Mouse (Mus musculus) liver, embryonic 13.5 days (tissue): ENCODE data around the gene Nrxn2. TPM values are rescaled to one million over a fixed set of nuclear protein-coding genes. Genes with fewer than 3 reads are reported as not detected.
A peak's percentile ranks its signal among the peaks of the same experiment; 100 is the strongest.

Experiments used
- ATAC-seq: fragments of 200-750 bp; cut with Nextera tagmentation; 2 replicates; pipeline ENCODE4 v1.8.0; 2017; ENCODE audit warnings: low read depth, mild to moderate bottlenecking, moderate number of reproducible peaks, moderate library complexity
- DNase-seq: peaks from one replicate; pipeline ENCODE4 v3.0.0; 2022
- H3K27ac ChIP-seq: fragments of 300-500 bp; sonication (generic); 2 replicates; pipeline ENCODE4 v1.5.1; 2015; ENCODE audit warnings: moderate library complexity, mild to moderate bottlenecking, inconsistent platforms
- H3K27me3 ChIP-seq: fragments of 300-500 bp; sonication (generic); 2 replicates; pipeline ENCODE4 v1.6.1; 2015; ENCODE audit warnings: mild to moderate bottlenecking, inconsistent platforms
- H3K36me3 ChIP-seq: fragments of 300-500 bp; sonication (generic); 2 replicates; pipeline ENCODE4 v1.6.1; 2015; ENCODE audit warnings: mild to moderate bottlenecking, inconsistent platforms
- H3K4me1 ChIP-seq: fragments of 300-500 bp; sonication (generic); replicated peaks from 2 replicates; pipeline ENCODE4 v1.6.1; 2015; ENCODE audit warnings: inconsistent platforms
- H3K4me2 ChIP-seq: fragments of 300-500 bp; sonication (generic); 2 replicates; pipeline ENCODE4 v1.6.1; 2015; ENCODE audit warnings: inconsistent platforms, mild to moderate bottlenecking, moderate library complexity
- H3K4me3 ChIP-seq: fragments of 300-500 bp; sonication (generic); replicated peaks from 2 replicates; pipeline ENCODE4 v1.5.1; 2015; ENCODE audit warnings: mild to moderate bottlenecking, inconsistent platforms
- H3K9ac ChIP-seq: fragments of 300-500 bp; sonication (generic); 2 replicates; pipeline ENCODE4 v1.6.1; 2015; ENCODE audit warnings: mild to moderate bottlenecking, inconsistent platforms
- H3K9me3 ChIP-seq: fragments of 300-500 bp; sonication (generic); replicated peaks from 2 replicates; pipeline ENCODE4 v1.6.1; 2016; ENCODE audit warnings: inconsistent platforms
- WGBS: fragments of 180-500 bp; shearing (Covaris S2); methylation state at CpG from one replicate; pipeline ENCODE4 v1.1.7; 2015; ENCODE audit not compliant: insufficient replicate concordance; 5-methylcytosine and 5-hydroxymethylcytosine counted together
- polyA plus RNA-seq: library from polyadenylated mRNA; unstranded; fragments of >200 nt; fragmentation: Nextera tagmentation; extraction: Ambion mirVana; gene quantifications from 2 replicates; pipeline ENCODE4 v1.2.1, GENCODE M21; 2015

Nrxn2 gene
- polyA plus RNA-seq, 1 experiment from 2014 or later: 0.54 TPM

GRCm38 (mm10) chr19:6405433-6405832, 13.1 kb upstream of the Nrxn2 start:
- ATAC-seq (no peak), DNase-seq (no peak)
- 65% methylated on average over 10 of the region's 10 CpGs for WGBS
- H3K4me1 ChIP-seq: peaks cover 37% of the 10 kb centered on the region
- H3K27me3 ChIP-seq: peaks cover 23% of the 10 kb centered on the region
- peaks cover 16% of the 10 kb centered on the region for H3K36me3 ChIP-seq
- H3K9ac ChIP-seq: no peak overlapping the region
- H3K4me2 ChIP-seq: no peak overlapping the region
- H3K27ac ChIP-seq: no peak overlapping the region
- no peak overlapping the region for H3K4me3 ChIP-seq
- no peaks in the 10 kb centered on the region for H3K9me3 ChIP-seq

- H3K9me3 ChIP-seq: no peaks in the 10 kb centered on the region
- DNase-seq: no peak
- peaks cover 7% of the 10 kb centered on the region for H3K27me3 ChIP-seq
- H3K4me2 ChIP-seq: no peak overlapping the region
- H3K9ac ChIP-seq: no peak overlapping the region
- WGBS: 77% methylated on average over 8 of the region's 8 CpGs
- no peak overlapping the region for H3K27ac ChIP-seq
- H3K36me3 ChIP-seq: peaks cover 19% of the 10 kb centered on the region
- H3K4me1 ChIP-seq: peaks cover 21% of the 10 kb centered on the region
- no peak overlapping the region for H3K4me3 ChIP-seq
- ATAC-seq: no peak
These were observed 11.4 kb upstream of the Nrxn2 start for GRCm38 (mm10) chr19:6407109-6407508.

DNA sequence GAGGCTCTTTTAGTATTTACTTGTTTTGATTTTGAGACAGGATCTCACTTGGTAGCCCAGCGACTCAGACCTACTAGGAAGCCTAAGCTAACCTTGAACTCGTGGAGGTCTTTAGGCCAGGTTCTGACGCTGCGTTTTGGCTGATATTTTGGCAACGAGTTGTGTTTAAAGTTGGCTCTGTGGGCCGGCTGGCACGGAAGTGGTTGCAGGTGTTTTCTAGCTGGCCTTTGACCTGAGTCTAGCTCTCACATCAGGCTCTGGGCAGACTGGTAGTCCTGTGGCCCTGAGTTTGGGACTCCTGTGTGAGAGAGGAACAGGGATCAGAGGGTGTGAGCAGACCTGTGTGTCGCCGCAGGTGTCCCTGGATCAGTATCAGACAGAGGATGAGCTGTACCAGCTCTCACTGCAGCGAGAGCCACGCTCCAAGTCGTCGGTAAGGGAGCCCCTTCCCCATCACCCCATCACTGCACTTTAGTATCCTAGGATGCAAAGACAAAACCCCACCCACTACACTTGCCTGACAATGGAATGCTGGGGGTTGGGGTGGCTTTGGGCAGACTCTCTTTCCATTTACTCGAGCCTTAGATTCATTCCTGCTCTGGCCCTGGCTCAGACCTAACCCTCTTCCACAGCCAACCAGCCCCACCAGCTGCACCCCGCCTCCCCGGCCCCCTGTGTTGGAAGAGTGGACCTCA, 10.6 kb upstream of the Nrxn2 start:
- Histone ChIP-seq H3K36me3 (peaks cover 19% of the 10 kb centered on the region), H3K4me3 (no peak overlapping the region), H3K27me3 (no peaks in the 10 kb centered on the region), H3K9ac (no peak overlapping the region), H3K4me1 (peaks cover 12% of the 10 kb centered on the region), H3K4me2 (no peak overlapping the region), H3K9me3 (no peaks in the 10 kb centered on the region), H3K27ac (no peak overlapping the region)
- 72% methylated on average over 16 of the region's 16 CpGs for WGBS
- ATAC-seq (no peak), DNase-seq (no peak)

DNA sequence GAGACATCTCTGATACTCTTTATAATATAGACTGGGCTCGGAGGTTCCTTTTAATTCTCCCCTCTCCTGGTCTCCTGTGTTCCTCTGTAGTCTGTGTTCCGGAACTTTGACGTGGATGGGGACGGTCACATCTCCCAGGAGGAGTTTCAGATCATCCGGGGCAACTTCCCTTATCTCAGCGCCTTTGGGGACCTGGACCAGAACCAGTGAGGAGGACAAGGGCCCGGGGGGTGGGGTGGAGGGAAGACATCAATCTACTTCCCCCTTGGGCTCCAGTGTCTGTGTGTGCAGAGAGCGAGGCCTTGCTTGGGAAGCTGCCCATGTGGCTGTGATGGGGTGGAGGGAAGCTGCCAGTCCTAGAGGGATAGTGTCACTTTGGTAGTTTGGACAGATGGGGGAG, 9.8 kb upstream of the Nrxn2 start:
- H3K4me1 ChIP-seq: peaks cover 7% of the 10 kb centered on the region
- no peaks in the 10 kb centered on the region for H3K27me3 ChIP-seq
- H3K9ac ChIP-seq: no peak overlapping the region
- H3K9me3 ChIP-seq: no peaks in the 10 kb centered on the region
- DNase-seq (no peak), ATAC-seq (no peak)
- 53% methylated on average over 8 of the region's 8 CpGs for WGBS
- H3K27ac ChIP-seq: no peak overlapping the region
- peaks cover 14% of the 10 kb centered on the region for H3K36me3 ChIP-seq
- no peak overlapping the region for H3K4me2 ChIP-seq
- H3K4me3 ChIP-seq: no peak overlapping the region

DNA sequence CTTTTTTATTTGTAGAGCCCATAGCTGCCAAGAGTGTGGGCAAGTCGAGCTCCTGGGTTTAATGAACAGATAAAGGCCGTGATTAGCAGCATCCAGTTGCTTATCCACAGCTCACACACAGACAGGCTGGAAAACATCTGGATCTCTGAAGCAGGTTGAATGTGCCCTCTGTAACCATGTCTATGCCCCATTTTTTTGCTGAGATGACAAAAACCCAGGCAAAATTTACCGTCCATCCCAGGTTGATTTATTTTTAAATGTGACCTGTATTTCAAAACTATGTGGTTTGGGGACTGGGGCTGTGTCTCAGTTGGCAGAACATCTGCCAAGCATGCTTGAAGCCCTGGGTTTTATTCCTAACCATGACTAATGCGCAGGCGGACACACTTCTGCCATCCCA, 9.4 kb upstream of the Nrxn2 start:
- peaks cover 9% of the 10 kb centered on the region for H3K4me1 ChIP-seq
- H3K4me3 ChIP-seq: no peak overlapping the region
- no peak overlapping the region for H3K27ac ChIP-seq
- no peak for ATAC-seq
- WGBS: 56% methylated on average over 5 of the region's 5 CpGs
- no peak overlapping the region for H3K4me2 ChIP-seq
- H3K9ac ChIP-seq: no peak overlapping the region
- no peak for DNase-seq
- H3K9me3 ChIP-seq: no peaks in the 10 kb centered on the region
- H3K27me3 ChIP-seq: no peaks in the 10 kb centered on the region
- peaks cover 13% of the 10 kb centered on the region for H3K36me3 ChIP-seq

GRCm38 (mm10) chr19:6409936-6410335, 8.6 kb upstream of the Nrxn2 start:
- 59% methylated on average over 5 of the region's 5 CpGs for WGBS

DNA sequence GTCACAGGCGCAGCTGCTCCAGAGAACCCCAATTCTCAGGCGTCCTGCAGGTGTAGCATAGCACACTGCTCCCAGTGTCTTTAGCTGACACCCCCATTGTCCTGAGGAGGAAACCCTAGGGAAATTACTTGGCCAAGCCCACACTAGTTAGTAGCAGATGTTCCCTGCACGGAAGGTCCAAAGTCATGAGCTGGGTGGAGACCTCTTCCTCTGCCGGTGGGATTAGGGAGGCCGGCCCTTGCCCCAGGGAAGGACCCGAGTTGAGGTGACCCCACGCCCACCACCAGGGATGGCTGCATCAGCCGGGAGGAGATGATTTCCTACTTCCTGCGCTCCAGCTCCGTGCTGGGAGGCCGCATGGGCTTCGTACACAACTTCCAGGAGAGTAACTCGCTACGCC, 5.7 kb upstream of the Nrxn2 start:
- DNase-seq (no peak), ATAC-seq (no peak)
- H3K4me1 ChIP-seq: peaks cover 24% of the 10 kb centered on the region
- H3K4me2 ChIP-seq: no peak overlapping the region
- no peak overlapping the region for H3K27ac ChIP-seq
- no peak overlapping the region for H3K4me3 ChIP-seq
- no peaks in the 10 kb centered on the region for H3K9me3 ChIP-seq
- H3K27me3 ChIP-seq: peaks cover 18% of the 10 kb centered on the region
- H3K36me3 ChIP-seq: peaks cover 9% of the 10 kb centered on the region
- no peak overlapping the region for H3K9ac ChIP-seq
- 73% methylated on average over 14 of the region's 14 CpGs for WGBS

More at GRCm38 (mm10) chr19:6409936-6410335, 8.6 kb upstream of the Nrxn2 start:
- H3K9ac ChIP-seq: no peak overlapping the region
- H3K27me3 ChIP-seq: no peaks in the 10 kb centered on the region
- H3K4me2 ChIP-seq: no peak overlapping the region
- H3K36me3 ChIP-seq: peaks cover 12% of the 10 kb centered on the region
- H3K27ac ChIP-seq: no peak overlapping the region
- H3K4me1 ChIP-seq: peaks cover 7% of the 10 kb centered on the region
- DNase-seq (no peak), ATAC-seq (no peak)
- no peak overlapping the region for H3K4me3 ChIP-seq
- H3K9me3 ChIP-seq: no peaks in the 10 kb centered on the region

- WGBS: 5% methylated on average over 6 of the region's 6 CpGs
- H3K27ac ChIP-seq: no peak overlapping the region
- H3K9ac ChIP-seq: no peak overlapping the region
- peaks cover 44% of the 10 kb centered on the region for H3K27me3 ChIP-seq
- peaks cover 32% of the 10 kb centered on the region for H3K4me1 ChIP-seq
- H3K9me3 ChIP-seq: no peaks in the 10 kb centered on the region
- DNase-seq (no peak), ATAC-seq (peak; percentile 25; the same call in 1 of the 2 replicates)
- H3K36me3 ChIP-seq: peaks cover 3% of the 10 kb centered on the region; the same call in 1 of the 2 replicates
- H3K4me2 ChIP-seq: no peak overlapping the region
- no peak overlapping the region for H3K4me3 ChIP-seq
These were observed 3.1 kb upstream of the Nrxn2 start for GRCm38 (mm10) chr19:6415454-6415853.

DNA sequence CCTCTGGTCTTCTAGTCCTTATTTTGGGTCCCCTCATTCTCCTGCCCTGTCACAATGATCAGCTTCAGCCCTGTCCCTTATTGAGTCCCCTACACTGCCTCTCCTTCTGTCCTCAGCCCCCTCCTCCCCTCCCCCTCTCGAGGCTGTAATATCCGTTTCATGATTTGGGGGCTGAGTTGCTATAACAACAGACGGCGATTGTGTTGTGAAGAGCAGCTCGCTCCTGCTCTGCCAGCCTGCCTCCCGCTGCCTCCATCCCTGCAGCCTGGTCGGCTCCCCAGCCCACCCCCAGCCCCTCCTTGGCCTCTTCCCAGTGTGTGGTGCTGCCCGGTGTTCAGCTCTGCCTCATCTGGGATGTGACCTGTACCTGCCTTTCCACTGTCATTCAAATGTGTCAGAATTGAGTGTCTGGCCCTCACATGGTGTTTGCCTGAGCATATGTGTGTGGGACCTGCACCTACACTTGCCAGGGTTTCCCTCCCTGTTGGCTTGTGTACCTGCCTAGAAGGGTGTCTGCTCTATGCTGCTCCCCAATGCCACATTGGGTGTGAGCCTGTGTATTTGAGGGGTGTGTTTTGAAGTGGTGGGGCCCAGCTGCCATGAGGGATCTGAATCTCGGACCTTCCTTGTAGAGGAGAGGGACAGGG, 2.3 kb upstream of the Nrxn2 start:
- 26% methylated on average over 9 of the region's 9 CpGs for whole genome bisulfite sequencing
- no peaks in the 10 kb centered on the region for H3K36me3 ChIP-seq
- no peak overlapping the region for H3K27ac ChIP-seq
- no peaks in the 10 kb centered on the region for H3K9me3 ChIP-seq
- no peak overlapping the region for H3K9ac ChIP-seq
- ATAC-seq: no peak
- no peak for DNase-seq
- H3K4me1 ChIP-seq: peaks cover 32% of the 10 kb centered on the region
- no peak overlapping the region for H3K4me2 ChIP-seq
- H3K4me3 ChIP-seq: no peak overlapping the region
- H3K27me3 ChIP-seq: peaks cover 52% of the 10 kb centered on the region

- DNase-seq (no peak), ATAC-seq (no peak)
- H3K9ac ChIP-seq: no peak overlapping the region
- no peaks in the 10 kb centered on the region for H3K36me3 ChIP-seq
- no peaks in the 10 kb centered on the region for H3K9me3 ChIP-seq
- WGBS: 53% methylated on average over 12 of the region's 12 CpGs
- peaks cover 32% of the 10 kb centered on the region for H3K4me1 ChIP-seq
- no peak overlapping the region for H3K4me2 ChIP-seq
- no peak overlapping the region for H3K4me3 ChIP-seq
- peaks cover 58% of the 10 kb centered on the region for H3K27me3 ChIP-seq
- no peak overlapping the region for H3K27ac ChIP-seq
These were observed 1.4 kb upstream of the Nrxn2 start for GRCm38 (mm10) chr19:6416894-6417761.

GRCm38 (mm10) chr19:6418984-6419692, 607 bp downstream of the Nrxn2 start:
- DNase-seq (no peak), ATAC-seq (no peak)
- Histone ChIP-seq H3K9ac (no peak overlapping the region), H3K27me3 (peaks cover 71% of the 10 kb centered on the region), H3K36me3 (no peaks in the 10 kb centered on the region), H3K4me2 (peak overlapping the region; percentile 74; the same call in 1 of the 2 replicates), H3K9me3 (no peaks in the 10 kb centered on the region), H3K4me1 (peaks cover 29% of the 10 kb centered on the region), H3K4me3 (no peak overlapping the region), H3K27ac (no peak overlapping the region)
- 10% methylated on average over 23 of the region's 23 CpGs for WGBS
